Mouse (Mus musculus): Measurements from ENCODE around the gene Mrps27. TPM values are rescaled to one million over a fixed set of nuclear protein-coding genes. Genes with fewer than 3 reads are reported as not detected.

Mrps27 gene
- total and polyA plus RNA-seq, 3 experiments, result 32.6 to 64.8 (median 46.8) TPM

GRCm38 (mm10) chr13:99464551-99464950, 120.0 kb downstream of the Mrps27 start:
- no peaks in the 10 kb centered on the region for H3K4me1 ChIP-seq (ENCODE audit: control insufficient read depth in 1 of 2, insufficient read depth in 2 of 2)
- dilution Hi-C loops (cut with MboI; ENCODE audit: extremely low pct_ligation_motif_present, extremely low pct_unique_long_range_greater_than_20kb, low sequenced_read_pairs), result no loop called here
- in situ Hi-C loops (cut with MboI; ENCODE audit: low pct_ligation_motif_present, low pct_unique_long_range_greater_than_20kb, low sequenced_read_pairs), result no loop called here
- no peaks in the 10 kb centered on the region for H3K79me2 ChIP-seq (replicated peaks; ENCODE audit: control insufficient read depth, extremely low read depth, insufficient read depth, poor library complexity, severe bottlenecking)
- H3K27me3 ChIP-seq (replicated peaks), result no peaks in the 10 kb centered on the region
- H3K9ac ChIP-seq (ENCODE audit: insufficient read depth, low read depth), result no peak overlapping the region
- H3K36me3 ChIP-seq (replicated peaks in 1 of 2; ENCODE audit: control insufficient read depth in 1 of 2, insufficient read depth in 1 of 2, low read length in 1 of 2), result no peaks in the 10 kb centered on the region
- H3K4me3 ChIP-seq (replicated peaks in 1 of 3; ENCODE audit: low read depth in 2 of 3, low read length in 2 of 3, poor library complexity in 1 of 3), result no peak overlapping the region
- no peak overlapping the region for H3K27ac ChIP-seq (ENCODE audit: insufficient read depth, low read depth)
- no peak for DNase-seq (ENCODE audit: extremely low read depth)
- H3K4me2 ChIP-seq (ENCODE audit: insufficient read depth, low read depth, poor library complexity, severe bottlenecking), result no peak overlapping the region
- H3K9me3 ChIP-seq (replicated peaks; ENCODE audit: low read length), result peaks cover 2% of the 10 kb centered on the region
- TF ChIP-seq RAD21 (IDR thresholded peaks at IDR 0.05; ENCODE audit: low read depth, low read length), result no peak
- no peak for TF ChIP-seq CTCF (conservative IDR thresholded peaks at IDR 0.05 in 1 of 2, IDR thresholded peaks at IDR 0.05 in 1 of 2; ENCODE audit: low read depth in 2 of 2, low read length in 2 of 2)
- no peak for TF ChIP-seq GABPA (IDR thresholded peaks at IDR 0.05; ENCODE audit: insufficient replicate concordance, low read depth, low read length)
- TF ChIP-seq HCFC1 (IDR thresholded peaks at IDR 0.05; ENCODE audit: low read depth, low read length), result no peak
- no peak for TF ChIP-seq NELFE (IDR thresholded peaks at IDR 0.05; ENCODE audit: low read depth, low read length)
- TF ChIP-seq TCF12 (IDR thresholded peaks at IDR 0.05; ENCODE audit: low read depth, low read length), result no peak
- no peak for TF ChIP-seq ZC3H11A (IDR thresholded peaks at IDR 0.05; ENCODE audit: low read depth, low read length)
- TF ChIP-seq JUND (conservative IDR thresholded peaks at IDR 0.05; ENCODE audit: low read depth, low read length), result no peak
- TF ChIP-seq CHD1 (IDR thresholded peaks at IDR 0.05; ENCODE audit: low read depth, low read length), result no peak

Other genes starting within 250 kb of the Mrps27 start
- not detected in 2 replicates for gene Zfp366, start 160.0 kb upstream of the Mrps27 start, total RNA-seq (2012; rRNA removed)
- gene Zfp366, start 160.0 kb upstream of the Mrps27 start, total RNA-seq (2014; rRNA removed), result not detected in 2 replicates
- not detected in 2 replicates for gene Zfp366, start 160.0 kb upstream of the Mrps27 start, polyA plus RNA-seq (2012; ENCODE audit: insufficient read length, low read depth)
- gene Ptcd2, start 81 bp upstream of the Mrps27 start, total RNA-seq (2012; rRNA removed), result 32.4 and 34.4 TPM in 2 replicates
- gene Ptcd2, start 81 bp upstream of the Mrps27 start, total RNA-seq (2014; rRNA removed), result 84.8 and 92.9 TPM in 2 replicates
- 36.9 and 52.2 TPM in 2 replicates for gene Ptcd2, start 81 bp upstream of the Mrps27 start, polyA plus RNA-seq (2012; ENCODE audit: insufficient read length, low read depth)
- 0.08 and 0.13 TPM in 2 replicates for gene Map1b, start 171.8 kb downstream of the Mrps27 start, total RNA-seq (2012; rRNA removed)
- not detected in 2 replicates for gene Map1b, start 171.8 kb downstream of the Mrps27 start, total RNA-seq (2014; rRNA removed)
- gene Map1b, start 171.8 kb downstream of the Mrps27 start, polyA plus RNA-seq (2012; ENCODE audit: insufficient read length, low read depth), result 0.04 TPM in 2 replicates